Mouse (Mus musculus) Muller cell, postnatal 12 days (primary cell): ENCODE measurements around the gene Erbb4.

Experiments
- DNase-seq: peaks from one replicate; pipeline ENCODE4 v3.0.0-alpha.2; 2015; ENCODE audit errors: inconsistent ontology term

The Erbb4 gene

GRCm38 (mm10) chr1:68517820-68518219 is 590.0 kb downstream of the Erbb4 start:
- no peak for DNase-seq

DNA sequence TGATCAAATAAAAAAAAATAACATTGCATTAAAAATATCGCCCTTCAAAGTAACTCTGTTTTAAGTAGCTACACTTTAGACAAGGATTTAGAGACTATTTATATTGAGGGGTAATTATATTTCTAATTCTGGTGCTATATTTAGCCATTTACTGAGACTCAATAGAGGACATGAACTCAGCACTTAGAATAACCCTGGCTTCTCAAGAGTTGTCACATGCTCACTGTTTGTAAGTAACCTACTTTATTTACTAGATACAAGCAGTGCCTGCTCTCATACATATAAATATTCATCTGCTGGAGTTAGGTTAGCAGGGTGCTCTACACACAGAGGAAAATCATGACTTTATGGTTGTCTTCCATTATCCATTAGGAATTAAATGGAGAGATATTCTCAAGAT is 604.0 kb downstream of the Erbb4 start:
- DNase-seq = no peak

GRCm38 (mm10) chr1:68501561-68501960 is 606.3 kb downstream of the Erbb4 start:
- DNase-seq = peak; percentile 83

- peak; percentile 53 for DNase-seq
Measured at GRCm38 (mm10) chr1:68466390-68466960, 641.4 kb downstream of the Erbb4 start.

DNA sequence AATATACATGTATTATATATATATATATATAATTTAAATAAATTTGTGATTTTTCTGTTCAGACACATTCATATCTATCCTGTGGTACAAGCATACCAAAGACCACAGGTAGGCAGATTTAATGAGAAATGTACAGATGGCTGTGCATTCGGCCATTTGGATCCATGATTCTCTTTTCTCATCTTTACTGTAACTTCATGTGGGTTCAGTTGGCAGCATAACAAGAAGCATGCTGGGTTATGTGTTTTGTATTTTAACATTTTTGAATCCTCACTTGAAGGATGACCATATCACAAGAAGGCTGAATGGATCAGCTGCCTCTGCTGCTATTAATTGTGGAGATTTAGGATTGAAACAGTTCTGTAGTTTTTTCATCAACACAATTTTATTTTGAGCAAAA is 656.6 kb downstream of the Erbb4 start:
- no peak for DNase-seq

GRCm38 (mm10) chr1:68424336-68424983 is 683.4 kb downstream of the Erbb4 start:
- DNase-seq = peak; percentile 22

DNA sequence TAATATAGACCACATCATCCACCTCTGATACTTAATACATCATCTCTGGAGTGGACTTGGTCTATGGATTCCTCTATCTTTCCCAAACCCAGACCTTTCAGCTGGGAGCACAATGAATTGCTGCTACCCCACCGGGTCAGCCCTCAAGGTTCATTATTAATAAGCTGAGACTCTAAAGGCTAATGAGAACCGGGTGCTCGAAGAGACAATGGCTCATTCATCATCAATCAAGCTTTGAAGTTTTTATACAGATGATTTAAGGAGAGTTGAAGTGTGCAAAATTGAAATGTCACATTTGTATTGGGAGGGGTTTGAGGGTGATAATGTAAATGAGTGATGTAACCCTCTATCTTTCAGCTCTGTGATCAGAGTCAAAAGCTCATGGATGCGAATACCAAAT is 706.7 kb downstream of the Erbb4 start:
- peak; percentile 62 for DNase-seq

DNA sequence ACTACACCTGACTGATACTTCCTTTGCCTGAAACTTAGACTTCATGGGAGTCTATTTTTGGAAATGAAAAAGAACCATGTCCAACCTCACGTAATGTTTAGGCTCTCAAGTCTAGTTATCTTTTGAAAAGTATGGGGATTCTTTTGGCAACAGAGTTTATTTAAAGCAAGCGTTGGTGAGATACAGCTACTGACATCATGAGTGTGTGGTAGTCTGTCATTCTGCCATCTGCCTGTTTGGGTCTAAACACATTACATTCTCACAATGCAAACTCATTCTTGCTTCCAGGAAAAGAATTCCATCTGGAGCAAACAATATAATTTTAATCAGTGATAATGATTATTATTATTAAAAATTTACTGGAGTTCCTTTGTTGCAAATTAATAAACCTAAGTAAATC is 736.3 kb downstream of the Erbb4 start:
- DNase-seq = no peak

- no peak for DNase-seq
Measured at GRCm38 (mm10) chr1:68333714-68334113, 774.1 kb downstream of the Erbb4 start.

DNA sequence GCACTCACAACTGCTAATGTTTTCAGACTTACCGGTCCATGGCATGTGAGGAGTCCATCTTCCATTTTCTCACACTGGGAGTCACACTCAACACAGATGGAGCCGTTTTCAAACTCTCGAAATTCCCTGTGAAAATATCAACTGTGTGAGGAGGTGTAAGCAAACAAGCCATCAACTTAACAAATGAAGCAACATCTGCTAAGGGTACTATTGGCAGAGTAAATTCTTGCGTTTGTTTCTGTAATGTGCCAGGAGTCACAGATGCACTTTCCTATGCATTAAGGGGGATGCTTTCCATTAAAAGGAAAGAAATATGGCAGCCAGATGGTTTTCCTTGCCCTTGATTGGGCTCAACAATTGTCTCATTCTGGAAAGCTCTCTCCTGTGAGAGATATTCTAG is 802.0 kb downstream of the Erbb4 start:
- no peak for DNase-seq

- DNase-seq = no peak
Measured at GRCm38 (mm10) chr1:68284443-68284842, 823.4 kb downstream of the Erbb4 start.

DNA sequence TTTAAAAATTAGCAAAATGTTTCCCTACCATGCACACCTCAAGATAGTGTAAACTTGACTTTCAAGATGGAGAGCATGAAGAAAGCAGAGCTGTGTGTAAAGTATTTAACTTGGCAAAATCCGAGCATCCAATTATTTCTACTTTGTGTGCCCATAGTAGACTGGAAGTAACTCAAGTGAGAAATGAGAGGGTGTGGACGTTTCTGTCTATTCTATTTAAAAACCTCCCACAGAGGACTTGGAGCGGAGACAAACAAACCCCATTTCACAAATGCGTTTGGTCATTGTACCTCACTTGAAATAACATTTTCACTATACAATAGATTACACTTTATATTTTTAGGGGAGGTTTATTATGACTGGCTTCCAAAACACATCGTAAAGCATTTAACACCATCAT is 832.0 kb downstream of the Erbb4 start:
- peak; percentile 6 for DNase-seq

DNA sequence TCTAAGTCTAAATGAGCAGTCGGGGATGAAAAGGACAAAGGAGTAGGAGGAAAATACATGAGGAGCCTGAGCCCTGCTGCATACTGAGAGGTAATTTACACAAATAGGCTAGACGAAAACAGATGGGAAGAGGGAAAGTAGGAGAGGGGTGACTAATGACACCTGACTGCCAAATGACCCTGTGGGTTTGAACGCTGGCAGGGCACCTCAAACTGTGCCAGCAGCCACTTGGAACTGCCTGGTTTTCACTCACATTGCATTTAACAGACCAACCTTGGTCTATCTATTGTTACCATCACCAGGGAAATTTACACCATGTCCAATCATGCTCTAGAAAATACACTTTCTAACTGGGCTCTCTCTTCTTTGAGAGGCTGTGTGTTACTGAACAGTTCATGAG is 929.3 kb downstream of the Erbb4 start:
- DNase-seq = peak; percentile 38

- no peak for DNase-seq
Measured at GRCm38 (mm10) chr1:68155253-68155652, 952.6 kb downstream of the Erbb4 start.

- DNase-seq = no peak
Measured at GRCm38 (mm10) chr1:68150572-68150971, 957.3 kb downstream of the Erbb4 start.

GRCm38 (mm10) chr1:68142562-68143350 is 965.1 kb downstream of the Erbb4 start:
- peak; percentile 88 for DNase-seq

DNA sequence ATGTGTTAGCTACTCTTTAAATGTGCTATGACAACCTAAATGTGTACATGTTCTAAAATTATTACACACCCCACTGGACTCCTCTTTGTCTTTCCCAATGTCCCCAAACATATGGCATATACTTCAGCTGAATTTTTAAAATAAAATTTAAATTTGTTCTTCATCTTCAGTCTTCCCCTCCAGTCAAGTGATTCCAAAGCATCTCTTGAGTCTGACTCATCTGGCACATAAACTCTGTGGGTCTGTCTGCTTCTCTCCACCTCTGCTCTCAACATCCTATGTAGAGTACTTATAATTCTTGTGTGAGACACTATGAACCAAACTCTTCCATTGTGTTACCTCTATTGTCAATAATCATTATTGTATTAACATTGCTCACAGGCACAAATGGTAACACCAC is 972.9 kb downstream of the Erbb4 start:
- no peak for DNase-seq

DNA sequence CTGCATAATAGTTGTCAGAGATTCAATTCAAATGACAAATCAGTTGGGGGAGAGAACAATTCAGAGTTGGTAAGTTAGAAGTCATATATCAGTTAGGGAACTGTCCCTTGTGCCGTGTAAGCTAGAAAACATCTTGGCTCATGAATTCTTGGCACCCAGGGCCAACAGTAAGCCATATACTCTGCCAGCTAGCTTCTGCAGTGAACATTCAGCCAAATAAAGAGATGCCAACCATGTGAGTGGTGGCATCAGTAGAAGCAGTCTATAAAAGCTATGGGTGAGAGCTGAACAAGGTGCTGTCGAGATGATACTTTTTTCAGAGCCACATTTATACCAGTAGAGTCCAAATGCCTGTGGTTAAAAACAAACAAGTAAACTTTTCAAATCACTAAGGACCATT is 973.4 kb downstream of the Erbb4 start:
- peak; percentile 11 for DNase-seq

GRCm38 (mm10) chr1:68123541-68123940 is 984.3 kb downstream of the Erbb4 start:
- DNase-seq = no peak

GRCm38 (mm10) chr1:68120364-68120763 is 987.5 kb downstream of the Erbb4 start:
- no peak for DNase-seq

- no peak for DNase-seq
Measured at GRCm38 (mm10) chr1:68115721-68116120, 992.1 kb downstream of the Erbb4 start.

GRCm38 (mm10) chr1:68106543-68106860 is 1001.4 kb downstream of the Erbb4 start:
- DNase-seq = no peak
